Mouse (Mus musculus) liver, embryonic 14.5 days (tissue): ENCODE results near the gene Pon3. TPM values are rescaled to one million over a fixed set of nuclear protein-coding genes. Genes with fewer than 3 reads are reported as not detected.

Source experiments
- ATAC-seq: fragments of 200-750 bp; cut with Nextera tagmentation; 2 replicates; pipeline ENCODE4 v1.8.0; 2017; ENCODE audit warnings: moderate number of reproducible peaks, mild to moderate bottlenecking, moderate library complexity; ENCODE audit not compliant: insufficient read depth
- DNase-seq, 3 experiments: peaks; one replicate each; pipeline ENCODE4 v3.0.0-alpha.2; 2012 to 2013; ENCODE audit warnings: low read depth in 3 of 3, low spot score in 3 of 3
- H3K27ac ChIP-seq: fragments of 300-500 bp; sonication (generic); 2 replicates; pipeline ENCODE4 v1.5.1; 2014; ENCODE audit warnings: moderate library complexity, mild to moderate bottlenecking, control low read depth, inconsistent platforms
- H3K27me3 ChIP-seq: fragments of 300-500 bp; sonication (generic); 2 replicates; pipeline ENCODE4 v1.6.1; 2014; ENCODE audit warnings: mild to moderate bottlenecking, low read length, moderate library complexity; ENCODE audit not compliant: control insufficient read depth, insufficient read depth
- H3K36me3 ChIP-seq: fragments of 300-500 bp; sonication (generic); replicated peaks from 2 replicates; pipeline ENCODE4 v1.6.1; 2014; ENCODE audit warnings: low read depth; ENCODE audit not compliant: control insufficient read depth, insufficient read depth
- H3K4me1 ChIP-seq, 2 experiments: fragments of 200-500 bp in 1 of 2; fragments of 300-500 bp in 1 of 2; sonication (generic) in 1 of 2; replicated peaks; 2 replicates each; pipeline ENCODE4 v1.6.1; 2012 to 2014; ENCODE audit warnings: antibody characterized with exemption in 1 of 2, inconsistent platforms in 1 of 2, low read length in 1 of 2; ENCODE audit not compliant: control insufficient read depth in 2 of 2, insufficient read depth in 2 of 2
- H3K4me2 ChIP-seq: fragments of 300-500 bp; sonication (generic); 2 replicates; pipeline ENCODE4 v1.6.1; 2014; ENCODE audit warnings: low read depth, mild to moderate bottlenecking, control low read depth, moderate library complexity
- H3K4me3 ChIP-seq, 2 experiments: fragments of 200-500 bp in 1 of 2; fragments of 300-500 bp in 1 of 2; sonication (generic) in 1 of 2; 2 replicates each; pipeline ENCODE4 v1.5.1; 2012 to 2014; ENCODE audit warnings: low read depth in 2 of 2, low read length in 2 of 2, mild to moderate bottlenecking in 2 of 2, control low read depth in 1 of 2, inconsistent platforms in 1 of 2, moderate library complexity in 1 of 2; ENCODE audit not compliant: insufficient read depth in 1 of 2
- H3K9ac ChIP-seq: fragments of 300-500 bp; sonication (generic); replicated peaks from 2 replicates; pipeline ENCODE4 v1.6.1; 2014; ENCODE audit warnings: mild to moderate bottlenecking, control low read depth, moderate library complexity
- H3K9me3 ChIP-seq: fragments of 300-500 bp; sonication (generic); 2 replicates; pipeline ENCODE4 v1.6.1; 2016; ENCODE audit warnings: low read length, mixed read lengths; ENCODE audit not compliant: control insufficient read depth
- CTCF ChIP-seq: IDR thresholded peaks from 2 replicates; pipeline ENCODE4 v1.5.1; 2016; ENCODE audit warnings: antibody characterized with exemption, low read depth, control low read depth
- EP300 ChIP-seq: IDR thresholded peaks from 2 replicates; pipeline ENCODE4 v1.6.1; 2016; ENCODE audit warnings: antibody characterized with exemption, low read depth
- WGBS: fragments of 180-500 bp; shearing (Covaris S2); extraction: QIAGEN DNeasy Blood & Tissue Kit; methylation state at CpG from one replicate; pipeline ENCODE4 v1.1.7; 2014; ENCODE audit not compliant: insufficient replicate concordance; 5-methylcytosine and 5-hydroxymethylcytosine counted together
- polyA plus RNA-seq, 2 experiments: library from polyadenylated mRNA; depleted of rRNA in 1 of 2; stranded (reverse) in 1 of 2; unstranded in 1 of 2; fragments of >200 nt; fragmentation: Nextera tagmentation in 1 of 2; extraction: Ambion mirVana in 1 of 2; gene quantifications; 2 replicates each; pipeline versions ENCODE4 v1.2.1 to v1.2.3; 2012 to 2014

The Pon3 gene
- polyA plus RNA-seq, 2 experiments: 8.5 to 17.5 TPM

DNA sequence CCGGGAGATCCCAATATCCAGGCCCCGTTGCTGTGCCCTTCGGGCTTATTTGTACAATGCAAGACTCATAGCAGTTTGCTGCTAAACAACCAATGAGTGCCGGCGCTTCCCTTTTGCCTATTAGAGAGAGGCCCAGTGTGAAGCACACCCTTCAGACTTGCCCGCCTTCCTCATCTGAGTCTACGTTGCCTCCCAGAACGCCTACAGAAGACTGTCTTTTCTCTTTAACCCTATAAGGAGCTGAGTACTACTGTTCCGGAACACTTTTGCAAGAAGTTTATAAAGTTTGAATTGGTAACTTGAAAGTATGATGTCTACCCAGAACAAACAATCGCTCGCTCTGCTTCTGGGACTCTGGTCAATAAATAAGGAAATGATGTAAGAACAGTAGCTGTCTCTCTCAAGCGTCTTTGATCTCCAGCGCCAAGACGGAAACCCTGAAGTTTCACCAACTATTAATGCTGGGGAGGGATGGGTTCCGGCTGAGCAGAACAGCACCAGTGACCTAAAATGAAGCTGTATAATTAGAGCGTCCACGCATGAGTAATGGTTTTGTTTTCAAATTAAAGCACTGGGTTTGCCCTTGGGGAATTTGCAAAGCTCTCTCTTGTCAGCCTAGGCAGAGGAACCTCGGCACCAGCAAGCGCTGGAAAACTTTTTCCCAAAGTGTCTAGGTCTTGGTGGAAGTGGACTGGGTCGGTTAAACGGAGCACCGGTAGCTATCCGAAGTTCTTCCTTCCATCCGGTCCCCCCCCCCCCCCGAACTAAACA lies 41.4 kb upstream of the Pon3 start:
- Histone ChIP-seq H3K4me2 (peak overlapping the region; percentile 95), H3K27me3 (no peaks in the 10 kb centered on the region), H3K4me1 (peaks cover 39 to 43% of the 10 kb centered on the region in 2 experiments), H3K27ac (peak overlapping the region; percentile 98), H3K36me3 (peaks cover 21% of the 10 kb centered on the region; the same call in 1 of the 2 replicates), H3K9me3 (no peaks in the 10 kb centered on the region), H3K4me3 (peak overlapping the region; percentile 89 to 90), H3K9ac (peak overlapping the region; percentile 97)
- under 1% methylated on average over 24 of the region's 25 CpGs for WGBS
- TF ChIP-seq CTCF: 0 out of 2 replicates have a peak, but pooled peaks have one; percentile 3
- TF ChIP-seq EP300: peak; percentile 33
- peak; percentile 86 for ATAC-seq
- DNase-seq: peak; percentile 83 to 88 (median 86)

DNA sequence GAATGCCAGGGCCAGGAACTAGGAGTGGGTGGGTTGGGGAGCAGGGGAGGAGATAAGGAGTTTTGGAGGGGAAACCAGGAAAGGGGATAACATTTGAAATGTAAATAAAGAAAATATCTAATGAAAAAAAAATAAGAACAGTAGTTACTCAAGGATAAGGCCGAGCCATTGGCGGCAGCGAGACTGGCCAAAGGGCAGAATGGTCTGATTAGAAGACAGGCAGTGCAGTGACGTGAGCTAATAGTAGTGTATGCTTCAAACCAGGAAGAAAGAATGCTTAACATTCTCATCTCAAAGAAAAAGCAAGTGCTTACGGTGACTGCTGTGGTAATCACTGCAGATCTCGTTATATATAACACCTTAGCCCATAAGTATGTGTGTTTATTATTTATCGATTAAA lies 40.0 kb upstream of the Pon3 start:
- H3K27me3 ChIP-seq: no peaks in the 10 kb centered on the region
- H3K4me2 ChIP-seq: peak overlapping the region; percentile 95
- WGBS: 84% methylated on average over 7 of the region's 7 CpGs
- peaks cover 26% of the 10 kb centered on the region for H3K36me3 ChIP-seq
- H3K4me3 ChIP-seq: peak overlapping the region; percentile 89 to 90
- peak overlapping the region; percentile 97 for H3K9ac ChIP-seq
- H3K27ac ChIP-seq: peak overlapping the region; percentile 98
- no peak for TF ChIP-seq CTCF
- TF ChIP-seq EP300: no peak
- DNase-seq (no peak), ATAC-seq (no peak)
- H3K4me1 ChIP-seq: peaks cover 54 to 57% of the 10 kb centered on the region in 2 experiments
- H3K9me3 ChIP-seq: no peaks in the 10 kb centered on the region

DNA sequence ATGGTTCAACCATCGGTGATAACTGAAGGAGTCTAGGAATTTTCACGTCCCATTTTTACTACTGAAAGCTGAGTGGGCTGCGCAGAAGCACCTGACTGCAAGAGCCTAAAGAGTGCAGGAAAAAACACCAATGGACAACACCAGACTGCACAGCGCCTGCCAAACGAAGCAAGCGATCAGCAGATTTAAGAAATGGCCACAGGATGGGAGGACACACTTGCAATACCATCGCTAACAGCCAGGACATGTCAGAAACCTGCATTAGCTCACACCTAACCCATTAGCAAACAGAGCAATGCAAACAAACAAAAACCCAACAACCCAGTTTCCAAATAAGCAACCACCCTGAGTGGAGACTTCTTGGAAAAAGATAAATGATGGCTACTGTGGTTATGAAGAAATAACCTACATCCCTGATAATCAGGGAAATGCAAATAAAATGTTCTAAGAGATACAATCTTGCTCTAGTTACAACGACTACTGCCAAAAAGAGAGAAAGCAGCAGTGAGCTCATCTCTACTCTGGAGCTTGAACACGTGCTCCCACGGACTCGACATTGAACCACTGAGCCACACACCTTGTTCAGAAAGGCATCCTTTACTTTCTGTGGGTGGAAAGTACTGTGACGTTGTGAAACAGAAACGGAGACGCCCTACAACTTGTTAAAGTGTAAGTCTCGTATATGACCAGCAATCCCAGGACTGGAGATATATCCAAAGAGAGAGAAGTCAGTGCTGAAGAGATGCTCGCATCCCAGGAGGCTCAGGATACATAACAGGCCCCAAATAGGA lies 38.8 kb upstream of the Pon3 start:
- H3K4me2 ChIP-seq: peak overlapping the region; percentile 50
- no peaks in the 10 kb centered on the region for H3K27me3 ChIP-seq
- WGBS: 75% methylated on average over 16 of the region's 16 CpGs
- no peaks in the 10 kb centered on the region for H3K9me3 ChIP-seq
- DNase-seq (no peak), ATAC-seq (no peak)
- TF ChIP-seq EP300: no peak
- TF ChIP-seq CTCF: peak; percentile 31
- H3K36me3 ChIP-seq: peaks cover 34% of the 10 kb centered on the region
- H3K4me3 ChIP-seq: peak overlapping the region; percentile 3 to 22; a peak in 3 of 4 replicates
- H3K4me1 ChIP-seq: peaks cover 66% of the 10 kb centered on the region in 2 experiments
- no peak overlapping the region; the same call in 1 of the 2 replicates for H3K9ac ChIP-seq
- H3K27ac ChIP-seq: no peak overlapping the region

DNA sequence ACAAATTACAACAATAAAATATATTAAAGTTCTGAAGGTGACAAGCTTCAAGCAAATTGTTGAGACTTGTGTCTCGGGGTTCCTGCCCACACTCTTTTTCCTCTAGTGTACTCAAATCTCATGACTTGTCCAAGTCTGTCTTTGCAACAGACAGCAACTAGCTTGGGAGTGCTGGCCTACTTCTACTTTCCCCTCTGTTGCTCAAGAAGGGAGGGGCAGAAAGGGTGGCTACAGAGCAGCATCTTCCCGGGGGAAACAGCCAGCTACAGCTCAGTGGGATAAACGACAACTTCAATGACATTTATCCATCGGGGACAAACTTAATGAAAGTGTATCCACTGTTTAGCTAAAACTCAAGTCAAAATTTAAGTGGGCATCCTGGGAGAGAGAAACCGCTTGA lies 36.8 kb upstream of the Pon3 start:
- H3K9ac ChIP-seq: peak overlapping the region; percentile 52; the same call in 1 of the 2 replicates
- H3K4me1 ChIP-seq: peaks cover 75 to 77% of the 10 kb centered on the region in 2 experiments
- H3K36me3 ChIP-seq: peaks cover 49% of the 10 kb centered on the region

DNA sequence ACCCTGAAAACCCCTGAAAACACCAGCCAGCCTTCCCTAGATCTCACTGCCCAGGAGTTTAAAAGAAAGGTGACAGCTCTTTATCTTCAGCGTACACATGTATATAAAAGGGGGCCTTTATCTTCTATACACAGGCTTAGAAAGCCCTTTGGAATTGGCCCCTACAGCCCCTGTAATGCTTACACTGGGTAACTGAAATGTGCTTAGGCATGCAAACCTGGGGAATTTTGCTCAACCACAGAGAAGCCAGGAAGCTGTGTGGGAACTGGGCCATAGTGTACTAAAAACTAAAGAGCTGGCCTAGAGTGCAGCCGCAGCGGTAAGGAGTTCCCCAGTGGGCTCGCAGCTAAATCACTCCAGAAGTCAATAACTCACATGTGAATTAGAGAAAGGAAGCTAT lies 35.4 kb upstream of the Pon3 start:
- no peaks in the 10 kb centered on the region for H3K27me3 ChIP-seq
- peak overlapping the region; percentile 72 for H3K4me2 ChIP-seq
- peak overlapping the region; percentile 91 for H3K27ac ChIP-seq
- DNase-seq (peak; percentile 73 to 83 (median 79)), ATAC-seq (peak; percentile 82)
- peak overlapping the region; percentile 66 for H3K9ac ChIP-seq
- 15% methylated on average over 4 of the region's 4 CpGs for WGBS
- peaks cover 82 to 83% of the 10 kb centered on the region in 2 experiments for H3K4me1 ChIP-seq
- peaks cover 52% of the 10 kb centered on the region for H3K36me3 ChIP-seq
- no peak for TF ChIP-seq CTCF
- TF ChIP-seq EP300: peak; percentile 95
- peak overlapping the region in 1 of 2 experiments; percentile 36; a peak in 2 of 4 replicates for H3K4me3 ChIP-seq
- H3K9me3 ChIP-seq: no peaks in the 10 kb centered on the region

More for the DNA sequence above, 36.8 kb upstream of the Pon3 start:
- no peaks in the 10 kb centered on the region for H3K9me3 ChIP-seq
- ATAC-seq (no peak), DNase-seq (no peak)
- peak overlapping the region; percentile 91 for H3K27ac ChIP-seq
- H3K27me3 ChIP-seq: no peaks in the 10 kb centered on the region
- no peak overlapping the region for H3K4me3 ChIP-seq
- TF ChIP-seq EP300 (no peak), CTCF (no peak)
- WGBS: 75% methylated on average over 5 of the region's 5 CpGs
- peak overlapping the region; percentile 72 for H3K4me2 ChIP-seq
